Mouse (Mus musculus) fat pad, adult 2 months (tissue): ENCODE results near the gene Rpl11.
A peak's percentile ranks its signal among the peaks of the same experiment; 100 is the strongest.
"Not testable (repeated sequence)": the region's sequence is repeated elsewhere in the genome, so short reads cannot be mapped to it uniquely, and the experiment has no call there.

Experiments
- DNase-seq: peaks from one replicate; pipeline ENCODE4 v3.0.0-alpha.2; 2011; ENCODE audit warnings: low read depth, low spot score; ENCODE audit errors: extremely low read depth

Gene Rpl11

GRCm38 (mm10) chr4:136071178-136071714 is 18.0 kb upstream of the Rpl11 start:
- DNase-seq, result no peak

- no peak for DNase-seq
Measured at GRCm38 (mm10) chr4:136070592-136070991, 17.4 kb upstream of the Rpl11 start.

DNA sequence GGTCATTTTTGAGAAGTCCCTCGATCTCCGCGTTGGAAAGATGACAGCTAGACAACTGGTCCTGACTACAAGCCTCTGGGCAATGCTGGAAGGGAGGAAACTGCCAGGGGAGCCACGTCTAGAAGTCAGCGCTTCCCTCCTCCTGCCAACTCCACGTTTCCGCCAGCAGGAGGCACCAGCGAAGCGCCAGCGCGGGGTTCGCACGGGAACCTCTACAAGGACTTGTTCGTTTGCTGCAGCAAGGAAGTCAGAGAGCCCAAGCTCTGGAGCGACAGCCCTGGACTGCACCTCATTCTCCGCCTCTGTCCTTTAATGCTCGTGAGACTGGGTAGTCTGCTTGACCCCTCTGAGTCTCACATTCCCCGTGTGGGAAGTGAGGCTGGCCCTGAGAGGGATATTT is 16.7 kb upstream of the Rpl11 start:
- DNase-seq, result no peak

GRCm38 (mm10) chr4:136069313-136069712 is 16.1 kb upstream of the Rpl11 start:
- DNase-seq, result no peak

DNA sequence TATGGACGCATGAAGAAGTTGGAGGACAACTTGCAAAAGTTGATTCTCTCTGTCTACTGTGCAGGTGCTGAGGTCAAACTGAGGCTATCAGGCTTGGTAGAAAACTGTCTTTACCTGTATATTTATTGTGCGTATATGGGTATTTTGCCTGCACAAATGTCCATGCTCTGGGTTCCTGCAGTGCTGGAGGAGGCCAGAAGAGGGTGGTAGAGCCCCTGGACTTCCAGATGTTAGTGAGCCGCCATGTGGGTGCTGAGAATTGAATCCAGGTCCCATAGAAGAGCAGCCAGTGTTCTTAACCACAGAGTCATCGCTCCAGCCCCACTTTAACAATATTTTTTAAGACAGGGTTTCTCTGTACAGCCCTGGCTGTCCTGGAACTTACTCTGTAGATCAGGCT is 9.9 kb upstream of the Rpl11 start:
- DNase-seq, result no peak

GRCm38 (mm10) chr4:136059800-136060488 is 6.7 kb upstream of the Rpl11 start:
- not testable (repeated sequence) for DNase-seq

DNA sequence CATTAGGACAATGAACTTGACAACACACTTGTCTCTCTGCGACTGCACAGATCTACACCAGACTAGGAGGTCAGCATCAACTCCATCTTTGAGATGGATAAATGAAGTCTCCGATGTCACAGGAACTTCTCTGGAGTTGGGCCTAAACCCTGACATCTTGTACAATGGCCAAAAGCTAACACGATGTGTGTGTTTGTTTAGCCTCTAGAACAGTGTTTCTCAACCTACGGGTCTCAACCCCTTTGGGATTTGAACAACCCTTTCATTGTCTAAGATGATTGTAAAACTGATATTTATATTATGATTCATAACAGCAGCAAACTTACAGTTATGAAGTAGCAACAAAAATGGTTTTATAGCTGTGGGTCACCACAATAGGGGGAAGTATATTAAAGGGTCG is 4.7 kb upstream of the Rpl11 start:
- no peak for DNase-seq

DNA sequence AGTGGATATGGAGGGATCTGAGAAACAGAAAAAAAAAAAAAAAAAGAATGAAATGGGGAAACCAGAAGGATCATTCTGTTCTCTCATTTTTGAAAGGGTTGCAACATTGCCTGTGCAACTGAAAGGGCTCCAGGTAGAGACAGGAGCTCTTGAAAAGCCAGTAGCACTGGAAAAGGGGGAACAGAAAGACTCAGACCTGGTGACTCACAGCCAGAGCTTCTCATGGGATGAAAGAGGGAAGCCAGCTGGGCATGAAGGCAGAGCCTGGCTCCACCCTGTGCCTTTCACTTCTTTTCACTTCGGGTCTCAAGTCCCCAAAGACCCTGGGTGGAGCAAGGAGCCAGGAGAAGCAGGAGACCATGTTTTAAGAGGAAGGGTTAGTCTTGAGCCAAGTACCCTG is 2.8 kb upstream of the Rpl11 start:
- DNase-seq, result no peak

DNA sequence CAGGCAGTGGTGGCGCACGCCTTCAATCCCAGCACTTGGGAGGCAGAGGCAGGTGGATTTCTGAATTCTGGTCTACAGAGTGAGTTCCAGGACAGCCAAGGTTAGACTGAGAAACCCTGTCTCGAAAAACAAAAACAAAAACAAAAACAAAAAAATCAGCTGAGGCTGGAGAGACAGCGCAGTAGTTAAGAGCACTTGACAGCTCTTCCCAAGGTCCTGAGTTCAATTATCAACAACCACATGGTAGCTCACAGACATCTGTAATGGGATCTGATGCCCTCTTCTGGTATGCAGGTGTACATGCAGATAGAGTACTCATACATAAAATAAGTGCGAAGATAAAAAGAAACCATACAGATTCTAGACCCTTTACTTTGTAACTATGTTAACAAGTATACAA is 615 bp upstream of the Rpl11 start:
- no peak for DNase-seq

- DNase-seq, result no peak
Measured at GRCm38 (mm10) chr4:136052534-136053246, 538 bp downstream of the Rpl11 start.

GRCm38 (mm10) chr4:136052060-136052459 is 1.2 kb downstream of the Rpl11 start:
- DNase-seq, result no peak

DNA sequence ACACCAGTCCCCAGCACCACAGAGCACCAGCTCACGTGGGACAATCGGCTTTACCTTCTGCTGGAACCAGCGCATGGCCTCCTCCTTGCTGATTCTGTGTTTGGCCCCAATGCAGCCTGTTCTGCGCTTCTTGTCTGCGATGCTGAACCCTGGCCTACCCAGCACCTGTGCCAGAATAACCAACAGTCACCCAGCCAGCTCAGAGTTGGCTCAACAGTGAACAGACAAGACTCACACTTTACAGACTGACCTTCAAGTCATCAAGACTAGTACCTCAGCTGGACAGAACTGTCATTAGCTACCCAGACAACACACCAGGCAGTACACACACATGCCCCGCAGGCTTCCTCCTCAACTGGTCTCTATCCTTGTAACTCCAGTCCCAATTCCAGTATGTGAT is 3.0 kb downstream of the Rpl11 start:
- DNase-seq, result no peak

DNA sequence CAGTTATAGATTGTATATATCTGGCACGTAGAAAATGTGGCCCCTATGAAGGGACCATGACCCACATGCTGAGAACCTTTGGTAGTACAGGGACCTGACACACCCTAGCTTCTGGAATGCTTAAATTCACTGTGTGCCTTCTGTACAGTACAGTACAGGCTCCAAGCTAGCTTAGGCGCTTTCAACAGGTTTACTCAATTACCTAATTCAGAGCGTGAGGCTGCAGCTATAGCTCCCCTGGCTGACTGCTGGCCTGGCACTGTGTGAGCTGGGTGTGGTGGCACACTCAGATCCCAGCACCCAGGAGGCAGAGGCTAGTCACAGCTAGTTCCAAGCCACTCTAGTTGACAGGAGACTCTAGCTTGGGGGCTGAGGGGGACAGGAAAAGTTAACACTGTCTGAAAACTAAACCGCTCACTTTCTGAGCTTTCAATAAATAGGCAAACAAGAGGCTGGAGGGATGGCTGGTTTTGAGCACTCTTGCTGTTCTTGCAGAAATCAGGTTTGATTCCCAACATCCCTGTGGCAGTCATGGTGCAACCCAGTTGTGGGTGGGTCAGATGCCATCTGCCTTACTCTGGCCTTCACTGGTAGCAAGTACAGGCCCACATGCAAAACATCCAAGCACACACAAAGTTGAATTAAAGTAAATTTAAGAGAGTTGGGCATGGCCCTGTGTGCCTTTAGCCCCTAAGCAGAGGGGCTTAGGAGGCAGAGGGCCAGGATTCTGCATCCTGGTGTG is 4.8 kb downstream of the Rpl11 start:
- DNase-seq, result peak; percentile 57

DNA sequence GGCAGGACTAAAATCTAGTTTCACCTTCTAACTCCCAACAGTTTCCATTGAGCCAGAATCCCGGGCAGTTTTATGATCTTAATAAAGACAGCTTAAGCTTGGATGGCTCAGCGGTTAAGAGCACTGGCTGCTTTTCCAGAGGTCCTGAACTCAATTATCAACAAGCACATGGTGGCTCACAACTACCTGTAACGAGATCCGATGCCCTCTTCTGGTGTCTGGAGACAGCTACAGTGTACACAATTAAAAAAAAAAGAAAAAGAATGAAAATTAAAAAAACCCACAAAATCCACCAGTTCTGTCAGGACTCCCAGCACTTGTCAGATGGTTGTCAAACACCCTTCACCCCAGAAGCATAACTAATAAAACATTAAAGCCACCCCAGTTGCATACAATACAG is 5.6 kb downstream of the Rpl11 start:
- no peak for DNase-seq

DNA sequence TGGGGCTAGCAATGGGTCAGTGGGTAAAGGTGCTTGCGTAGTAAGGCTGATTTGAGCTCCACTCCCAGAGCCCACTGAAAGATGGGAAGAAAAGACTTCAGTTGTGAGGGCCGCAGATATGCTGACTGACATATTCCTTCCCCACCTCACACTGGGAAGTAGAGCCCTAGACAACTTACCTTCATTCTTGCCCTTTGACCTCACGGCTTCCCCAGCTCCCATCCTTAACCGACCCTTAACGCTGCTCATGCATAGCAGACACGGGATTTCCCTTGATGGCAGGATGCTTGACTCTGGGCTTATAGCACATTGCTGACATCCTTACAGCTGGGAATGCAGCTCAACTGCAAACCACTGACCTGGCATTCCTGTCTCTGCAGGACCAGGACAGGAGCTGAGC is 6.3 kb downstream of the Rpl11 start:
- no peak for DNase-seq

- no peak for DNase-seq
Measured at GRCm38 (mm10) chr4:136045091-136045490, 8.1 kb downstream of the Rpl11 start.

DNA sequence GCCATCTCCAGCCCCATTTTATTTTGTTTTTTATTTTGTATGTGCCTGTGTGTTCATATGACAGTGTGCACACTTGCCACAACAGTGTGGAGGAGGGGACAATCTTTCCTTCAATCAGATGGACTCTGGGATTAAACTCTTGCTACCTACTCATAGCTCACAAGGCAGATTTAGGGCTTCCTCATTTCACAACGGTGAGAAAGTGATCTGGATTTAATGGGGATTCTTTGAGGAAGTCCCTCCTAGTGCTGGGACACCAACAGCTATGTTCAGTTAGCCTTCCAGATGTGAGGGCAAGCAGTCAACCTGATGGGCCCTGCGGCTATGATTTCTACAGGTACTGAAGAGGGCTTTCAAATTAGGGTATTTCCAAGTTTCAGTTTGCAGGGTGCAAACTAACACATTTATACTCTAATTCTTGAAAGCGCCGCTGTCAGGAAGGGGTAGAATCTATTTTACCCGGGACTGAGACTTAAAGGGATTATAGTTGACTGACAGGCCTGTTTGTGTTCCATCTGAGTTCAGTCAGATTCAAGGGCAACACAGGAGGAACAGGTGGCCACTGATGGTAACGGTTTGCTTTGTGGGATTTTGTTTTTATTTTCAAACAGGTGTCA is 9.3 kb downstream of the Rpl11 start:
- DNase-seq, result no peak

DNA sequence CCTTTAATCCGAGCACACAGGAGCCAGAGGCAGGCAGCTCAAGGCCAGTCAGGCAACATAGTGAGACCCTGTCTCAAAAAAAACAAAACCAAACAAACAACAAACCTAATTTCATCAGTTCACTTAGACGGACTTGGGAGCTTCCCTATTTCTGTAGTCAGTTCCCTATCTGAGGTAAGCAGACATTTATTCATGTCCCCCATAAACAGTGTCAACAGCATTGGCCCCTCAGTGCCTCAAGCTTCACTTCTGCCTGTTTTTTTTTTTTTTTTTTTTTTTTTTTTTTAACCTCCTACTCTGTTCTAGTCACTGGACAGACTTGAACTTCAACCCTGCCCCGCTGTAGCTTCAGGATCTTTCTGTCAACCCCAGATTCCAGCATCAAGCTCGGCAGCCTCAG is 18.1 kb downstream of the Rpl11 start:
- DNase-seq, result no peak

- no peak for DNase-seq
Measured at GRCm38 (mm10) chr4:136033231-136033630, 20.0 kb downstream of the Rpl11 start.

DNA sequence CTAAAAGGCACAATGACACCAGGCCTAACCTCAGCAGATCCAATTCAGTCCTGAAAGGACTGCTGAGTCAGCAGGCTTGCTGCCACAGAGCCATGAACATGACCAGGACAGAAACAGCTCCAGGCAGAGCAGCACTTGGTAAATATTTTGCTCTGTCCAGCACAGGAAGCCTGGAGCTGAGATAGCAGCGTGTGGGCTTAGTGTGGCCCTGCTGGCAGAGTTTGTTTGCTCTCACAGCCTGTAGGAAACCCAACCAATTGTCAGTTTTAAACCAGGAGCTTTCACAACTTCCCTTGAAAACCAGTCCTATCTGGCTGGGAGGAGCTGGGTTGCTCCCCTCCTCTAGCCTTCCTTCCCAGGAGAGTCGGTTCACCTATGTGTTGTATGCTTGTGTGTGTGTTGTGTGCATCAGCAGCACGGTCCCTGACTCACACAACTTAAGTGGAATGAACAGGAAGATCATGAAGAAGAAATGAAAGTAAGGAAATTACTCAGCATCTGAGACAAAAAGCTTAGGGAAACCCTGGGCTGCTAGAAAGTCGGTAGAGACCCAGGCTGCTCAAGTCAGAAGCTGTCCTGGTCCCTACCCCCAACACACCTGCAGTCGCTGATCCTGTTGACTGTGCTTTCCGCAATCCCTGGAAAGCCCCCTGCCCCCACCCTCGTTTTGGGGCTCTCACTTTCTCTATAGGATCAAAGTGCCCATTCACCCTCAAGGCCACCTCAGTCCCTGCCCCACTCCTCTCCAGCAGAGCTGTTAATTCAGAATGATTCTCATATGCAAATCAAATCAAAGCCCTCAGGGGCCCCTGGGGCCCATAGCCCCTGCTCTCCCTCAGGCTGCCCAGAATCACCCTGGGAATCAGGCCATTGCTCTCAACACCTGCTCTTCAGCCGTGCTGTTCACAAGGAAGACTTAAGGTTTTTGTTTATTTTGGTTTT is 22.0 kb downstream of the Rpl11 start:
- no peak for DNase-seq
